Mouse (Mus musculus) MEL (cell line): ENCODE results near the gene Srgap3. TPM values are rescaled to one million over a fixed set of nuclear protein-coding genes. Genes with fewer than 3 reads are reported as not detected.

Experiments used
- DNase-seq: peaks from one replicate; pipeline ENCODE4 v3.0.0; 2011; ENCODE audit warnings: low read depth, low spot score
- H3K27ac ChIP-seq: 2 replicates; pipeline ENCODE4 v1.5.1; 2012; ENCODE audit warnings: low read depth, mild to moderate bottlenecking, control low read depth, low read length, moderate library complexity; ENCODE audit not compliant: control insufficient read depth
- H3K27me3 ChIP-seq, 2 experiments: fragments of 150-350 bp in 1 of 2; sonication (generic) in 1 of 2; 2 replicates each; pipeline ENCODE4 v1.6.1; 2012; ENCODE audit warnings: low read length in 2 of 2, mild to moderate bottlenecking in 2 of 2, improper control_type of control experiment in 1 of 2, moderate library complexity in 1 of 2; ENCODE audit not compliant: insufficient read depth in 2 of 2, control insufficient read depth in 1 of 2
- H3K36me3 ChIP-seq, 2 experiments: 2 replicates each; pipeline ENCODE4 v1.6.1; 2012 to 2014; ENCODE audit warnings: low read length in 2 of 2, improper control_type of control experiment in 1 of 2, inconsistent platforms in 1 of 2, mild to moderate bottlenecking in 1 of 2; ENCODE audit not compliant: insufficient read depth in 2 of 2, control insufficient read depth in 1 of 2
- H3K4me1 ChIP-seq, 2 experiments: fragments of 150-350 bp in 1 of 2; sonication (generic) in 1 of 2; 2 replicates each; pipeline ENCODE4 v1.6.1; 2012; ENCODE audit warnings: low read length in 2 of 2, improper control_type of control experiment in 1 of 2, mild to moderate bottlenecking in 1 of 2; ENCODE audit not compliant: insufficient read depth in 2 of 2, control insufficient read depth in 1 of 2
- H3K4me3 ChIP-seq, 2 experiments: fragments of 150-350 bp in 1 of 2; sonication (generic) in 1 of 2; 2 replicates each; pipeline ENCODE4 v1.5.1; 2012; ENCODE audit warnings: low read depth in 2 of 2, low read length in 2 of 2, mild to moderate bottlenecking in 2 of 2, moderate library complexity in 2 of 2, control low read depth in 1 of 2, improper control_type of control experiment in 1 of 2; ENCODE audit not compliant: control insufficient read depth in 1 of 2, insufficient read depth in 1 of 2
- H3K79me2 ChIP-seq: 2 replicates; pipeline ENCODE4 v1.6.1; 2012; ENCODE audit warnings: mild to moderate bottlenecking, low read length, moderate library complexity; ENCODE audit not compliant: control insufficient read depth, poor library complexity, insufficient read depth
- H3K9ac ChIP-seq: 2 replicates; pipeline ENCODE4 v1.6.1; 2012; ENCODE audit warnings: low read depth, mild to moderate bottlenecking, control low read depth, low read length, moderate library complexity; ENCODE audit not compliant: control insufficient read depth, poor library complexity, severe bottlenecking
- H3K9me3 ChIP-seq: fragments of 150-350 bp; sonication (generic); replicated peaks from 2 replicates; pipeline ENCODE4 v1.6.1; 2012; ENCODE audit warnings: mild to moderate bottlenecking, low read length, improper control_type of control experiment, moderate library complexity; ENCODE audit not compliant: insufficient read depth
- BHLHE40 ChIP-seq: IDR thresholded peaks from 2 replicates; pipeline ENCODE4 v1.6.1; 2012; ENCODE audit warnings: low read depth, mild to moderate bottlenecking, inconsistent platforms, low read length, improper control_type of control experiment, borderline replicate concordance
- CHD2 ChIP-seq: IDR thresholded peaks from 2 replicates; pipeline ENCODE4 v1.6.1; 2011; ENCODE audit warnings: low read length, improper control_type of control experiment
- CTCF ChIP-seq, 3 experiments: IDR thresholded peaks in 2 of 3; conservative IDR thresholded peaks in 1 of 3; 2 replicates each; pipeline ENCODE4 v1.5.1; 2011 to 2012; ENCODE audit warnings: low read length in 3 of 3, low read depth in 2 of 3, mild to moderate bottlenecking in 2 of 3, improper control_type of control experiment in 1 of 3, inconsistent platforms in 1 of 3, mixed read lengths in 1 of 3, moderate library complexity in 1 of 3; ENCODE audit not compliant: control insufficient read depth in 1 of 3, insufficient read depth in 1 of 3, poor library complexity in 1 of 3, severe bottlenecking in 1 of 3
- E2F4 ChIP-seq: IDR thresholded peaks from 2 replicates; pipeline ENCODE4 v1.6.1; 2011; ENCODE audit warnings: low read depth, low read length, improper control_type of control experiment, borderline replicate concordance
- ETS1 ChIP-seq: IDR thresholded peaks from 2 replicates; pipeline ENCODE4 v1.6.1; 2012; ENCODE audit warnings: low read depth, mild to moderate bottlenecking, inconsistent platforms, low read length, improper control_type of control experiment, moderate library complexity
- GABPA ChIP-seq: IDR thresholded peaks from 2 replicates; pipeline ENCODE4 v1.6.1; 2012; ENCODE audit warnings: low read depth, mild to moderate bottlenecking, inconsistent platforms, low read length, improper control_type of control experiment, moderate library complexity
- GATA1 ChIP-seq: IDR thresholded peaks from 2 replicates; pipeline ENCODE4 v1.6.1; 2011; ENCODE audit warnings: low read depth, low read length, improper control_type of control experiment
- JUND ChIP-seq: IDR thresholded peaks from 2 replicates; pipeline ENCODE4 v1.6.1; 2011; ENCODE audit warnings: low read depth, mild to moderate bottlenecking, improper control_type of control experiment, low read length
- KAT2A ChIP-seq: conservative IDR thresholded peaks from 2 replicates; pipeline ENCODE4 v1.6.1; 2012; ENCODE audit warnings: low read depth, low read length, improper control_type of control experiment, inconsistent platforms
- MAFK ChIP-seq: IDR thresholded peaks from 2 replicates; pipeline ENCODE4 v1.6.1; 2011; ENCODE audit warnings: low read depth, mild to moderate bottlenecking, low read length, improper control_type of control experiment, borderline replicate concordance
- MAX ChIP-seq: IDR thresholded peaks from 2 replicates; pipeline ENCODE4 v1.6.1; 2011; ENCODE audit warnings: low read length, improper control_type of control experiment
- MAZ ChIP-seq: IDR thresholded peaks from 2 replicates; pipeline ENCODE4 v1.6.1; 2012; ENCODE audit warnings: low read depth, mild to moderate bottlenecking, inconsistent platforms, low read length, improper control_type of control experiment
- MXI1 ChIP-seq: IDR thresholded peaks from 2 replicates; pipeline ENCODE4 v1.6.1; 2011; ENCODE audit warnings: mild to moderate bottlenecking, low read depth, low read length, improper control_type of control experiment
- MYB ChIP-seq: IDR thresholded peaks from 2 replicates; pipeline ENCODE4 v1.6.1; 2011; ENCODE audit warnings: mild to moderate bottlenecking, low read depth, low read length, improper control_type of control experiment
- MYC ChIP-seq: IDR thresholded peaks from 2 replicates; pipeline ENCODE4 v1.6.1; 2011; ENCODE audit warnings: low read depth, mild to moderate bottlenecking, low read length, improper control_type of control experiment, moderate library complexity
- NELFE ChIP-seq: IDR thresholded peaks from 2 replicates; pipeline ENCODE4 v1.6.1; 2011; ENCODE audit warnings: low read depth, low read length, improper control_type of control experiment
- NRF1 ChIP-seq: IDR thresholded peaks from 2 replicates; pipeline ENCODE4 v1.6.1; 2014; ENCODE audit warnings: low read depth, mild to moderate bottlenecking, inconsistent platforms, low read length, improper control_type of control experiment, moderate library complexity; ENCODE audit not compliant: poor library complexity, insufficient read depth, severe bottlenecking
- RCOR1 ChIP-seq: IDR thresholded peaks from 2 replicates; pipeline ENCODE4 v1.6.1; 2012; ENCODE audit warnings: low read depth, mild to moderate bottlenecking, inconsistent platforms, low read length, improper control_type of control experiment
- SIN3A ChIP-seq: IDR thresholded peaks from 2 replicates; pipeline ENCODE4 v1.6.1; 2012; ENCODE audit warnings: low read length, improper control_type of control experiment, inconsistent platforms
- TAL1 ChIP-seq: IDR thresholded peaks from 2 replicates; pipeline ENCODE4 v1.6.1; 2012; ENCODE audit warnings: mild to moderate bottlenecking, inconsistent platforms, low read length, moderate library complexity, mixed read lengths
- TBP ChIP-seq: IDR thresholded peaks from 2 replicates; pipeline ENCODE4 v1.8.0; 2011; ENCODE audit warnings: low read depth, low read length, improper control_type of control experiment
- ZC3H11A ChIP-seq: IDR thresholded peaks from 2 replicates; pipeline ENCODE4 v1.6.1; 2012; ENCODE audit warnings: low read depth, mild to moderate bottlenecking, inconsistent platforms, low read length, improper control_type of control experiment
- ZKSCAN1 ChIP-seq: IDR thresholded peaks from 2 replicates; pipeline ENCODE4 v1.6.1; 2012; ENCODE audit warnings: low read depth, mild to moderate bottlenecking, inconsistent platforms, low read length, improper control_type of control experiment, moderate library complexity
- polyA plus RNA-seq, 2 experiments: library from polyadenylated mRNA; stranded (reverse) in 1 of 2; unstranded in 1 of 2; fragments of >175 nt in 1 of 2; fragments of >200 nt in 1 of 2; gene quantifications; 2 replicates each; pipeline versions ENCODE4 v1.2.1 to v1.2.4; 2012; ENCODE audit warnings: low replicate concordance in 2 of 2, low read depth in 1 of 2; ENCODE audit not compliant: insufficient read length in 2 of 2, insufficient read depth in 1 of 2, missing spikeins in 1 of 2
- total RNA-seq: library from RNA; depleted of rRNA; stranded (reverse); fragments of 300-350 nt; gene quantifications from 2 replicates; pipeline ENCODE4 v1.2.3, GENCODE M21; 2012

Gene Srgap3
- total and polyA plus RNA-seq, 3 experiments: 0.31 to 0.75 TPM; not detected in 1

DNA sequence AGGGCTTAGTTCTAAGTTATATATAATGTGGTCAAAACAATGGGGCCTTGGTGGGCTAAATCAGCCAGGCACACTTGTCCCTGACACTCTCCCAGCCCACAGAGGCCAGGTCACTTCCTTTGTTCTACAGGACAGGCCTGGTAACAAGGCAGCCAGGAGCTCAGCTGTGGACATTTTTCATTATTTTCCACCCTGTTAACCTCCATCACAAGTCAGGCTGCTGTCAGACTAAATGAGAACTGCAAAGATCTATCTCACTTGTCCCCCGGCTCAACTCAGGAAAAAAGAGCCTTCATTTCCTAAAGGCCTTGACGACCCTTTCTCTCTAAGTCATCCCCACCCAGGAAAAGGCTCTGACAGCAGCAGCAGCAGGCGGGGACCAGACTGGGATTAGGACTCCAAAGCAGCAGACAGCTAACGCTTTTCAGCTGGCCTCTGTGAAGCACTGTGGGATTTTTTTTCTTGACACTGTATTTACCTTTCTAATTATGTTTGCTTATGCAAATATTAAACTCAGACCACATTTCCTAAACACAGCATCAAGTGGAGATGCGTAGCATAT, 132.5 kb downstream of the Srgap3 start:
- Histone ChIP-seq H3K27ac (no peak overlapping the region), H3K9me3 (no peaks in the 10 kb centered on the region), H3K36me3 (no peaks in the 10 kb centered on the region), H3K27me3 (no peaks in the 10 kb centered on the region), H3K79me2 (no peaks in the 10 kb centered on the region), H3K4me1 (no peaks in the 10 kb centered on the region), H3K9ac (no peak overlapping the region), H3K4me3 (no peak overlapping the region)
- no peak for TF ChIP-seq JUND
- no peak for TF ChIP-seq TBP
- no peak for TF ChIP-seq NELFE
- no peak for TF ChIP-seq ZC3H11A
- TF ChIP-seq TAL1: no peak
- no peak for TF ChIP-seq MYC
- TF ChIP-seq MAX: no peak
- no peak for TF ChIP-seq SIN3A
- TF ChIP-seq RCOR1: no peak
- no peak for TF ChIP-seq NRF1
- no peak for TF ChIP-seq GABPA
- no peak for TF ChIP-seq CTCF (IDR thresholded peaks at IDR 0.05 in 2 of 3, conservative IDR thresholded peaks at IDR 0.05 in 1 of 3; ENCODE audit: control insufficient read depth in 1 of 3, insufficient read depth in 1 of 3, low read depth in 2 of 3, low read length in 3 of 3, poor library complexity in 1 of 3, severe bottlenecking in 1 of 3)
- TF ChIP-seq E2F4: no peak
- no peak for TF ChIP-seq MAZ
- no peak for TF ChIP-seq MYB
- TF ChIP-seq GATA1: no peak
- TF ChIP-seq ETS1: no peak
- TF ChIP-seq CHD2: no peak
- no peak for TF ChIP-seq MAFK
- no peak for TF ChIP-seq BHLHE40
- no peak for DNase-seq

DNA sequence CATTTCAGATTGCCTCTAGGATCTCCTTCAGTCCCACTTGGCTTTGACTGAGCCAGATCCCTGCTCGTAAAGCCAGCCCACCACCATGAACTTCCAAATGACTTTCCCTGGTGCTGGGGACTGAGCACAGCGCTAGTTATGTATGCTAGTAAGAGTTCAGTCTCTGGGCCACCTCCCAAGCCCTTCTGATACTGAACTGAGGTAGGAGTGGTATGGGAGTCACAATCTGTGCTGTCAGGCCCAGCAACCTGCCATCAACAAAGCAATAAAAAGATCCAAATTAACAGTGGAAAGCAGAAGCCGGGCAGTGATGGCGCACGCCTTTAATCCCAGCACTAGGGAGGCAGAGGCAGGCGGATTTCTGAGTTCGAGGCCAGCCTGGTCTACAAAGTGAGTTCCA, 134.2 kb downstream of the Srgap3 start:
- H3K4me1 ChIP-seq: no peaks in the 10 kb centered on the region
- DNase-seq: no peak
- H3K9me3 ChIP-seq: no peaks in the 10 kb centered on the region
- H3K36me3 ChIP-seq: no peaks in the 10 kb centered on the region
- no peaks in the 10 kb centered on the region for H3K27me3 ChIP-seq
- H3K4me3 ChIP-seq: no peak overlapping the region
- no peaks in the 10 kb centered on the region for H3K79me2 ChIP-seq
- no peak overlapping the region for H3K9ac ChIP-seq
- TF ChIP-seq SIN3A (no peak), MAFK (no peak), ZKSCAN1 (no peak), MXI1 (no peak), KAT2A (no peak), MAZ (no peak), JUND (no peak), TBP (no peak), GABPA (no peak), ETS1 (no peak), E2F4 (no peak)
- no peak overlapping the region for H3K27ac ChIP-seq
